Mouse (Mus musculus) liver, embryonic 14.5 days (tissue): ENCODE results near the gene Ltf. TPM values are rescaled to one million over a fixed set of nuclear protein-coding genes. Genes with fewer than 3 reads are reported as not detected.

Source experiments
- ATAC-seq: fragments of 200-750 bp; cut with Nextera tagmentation; 2 replicates; pipeline ENCODE4 v1.8.0; 2017; ENCODE audit warnings: moderate number of reproducible peaks, mild to moderate bottlenecking, moderate library complexity; ENCODE audit not compliant: insufficient read depth
- DNase-seq, 3 experiments: peaks; one replicate each; pipeline ENCODE4 v3.0.0-alpha.2; 2012 to 2013; ENCODE audit warnings: low read depth in 3 of 3, low spot score in 3 of 3
- H3K27ac ChIP-seq: fragments of 300-500 bp; sonication (generic); 2 replicates; pipeline ENCODE4 v1.5.1; 2014; ENCODE audit warnings: moderate library complexity, mild to moderate bottlenecking, control low read depth, inconsistent platforms
- H3K27me3 ChIP-seq: fragments of 300-500 bp; sonication (generic); 2 replicates; pipeline ENCODE4 v1.6.1; 2014; ENCODE audit warnings: mild to moderate bottlenecking, low read length, moderate library complexity; ENCODE audit not compliant: control insufficient read depth, insufficient read depth
- H3K36me3 ChIP-seq: fragments of 300-500 bp; sonication (generic); replicated peaks from 2 replicates; pipeline ENCODE4 v1.6.1; 2014; ENCODE audit warnings: low read depth; ENCODE audit not compliant: control insufficient read depth, insufficient read depth
- H3K4me1 ChIP-seq, 2 experiments: fragments of 200-500 bp in 1 of 2; fragments of 300-500 bp in 1 of 2; sonication (generic) in 1 of 2; replicated peaks; 2 replicates each; pipeline ENCODE4 v1.6.1; 2012 to 2014; ENCODE audit warnings: antibody characterized with exemption in 1 of 2, inconsistent platforms in 1 of 2, low read length in 1 of 2; ENCODE audit not compliant: control insufficient read depth in 2 of 2, insufficient read depth in 2 of 2
- H3K4me2 ChIP-seq: fragments of 300-500 bp; sonication (generic); 2 replicates; pipeline ENCODE4 v1.6.1; 2014; ENCODE audit warnings: low read depth, mild to moderate bottlenecking, control low read depth, moderate library complexity
- H3K4me3 ChIP-seq, 2 experiments: fragments of 200-500 bp in 1 of 2; fragments of 300-500 bp in 1 of 2; sonication (generic) in 1 of 2; 2 replicates each; pipeline ENCODE4 v1.5.1; 2012 to 2014; ENCODE audit warnings: low read depth in 2 of 2, low read length in 2 of 2, mild to moderate bottlenecking in 2 of 2, control low read depth in 1 of 2, inconsistent platforms in 1 of 2, moderate library complexity in 1 of 2; ENCODE audit not compliant: insufficient read depth in 1 of 2
- H3K9ac ChIP-seq: fragments of 300-500 bp; sonication (generic); replicated peaks from 2 replicates; pipeline ENCODE4 v1.6.1; 2014; ENCODE audit warnings: mild to moderate bottlenecking, control low read depth, moderate library complexity
- H3K9me3 ChIP-seq: fragments of 300-500 bp; sonication (generic); 2 replicates; pipeline ENCODE4 v1.6.1; 2016; ENCODE audit warnings: low read length, mixed read lengths; ENCODE audit not compliant: control insufficient read depth
- CTCF ChIP-seq: IDR thresholded peaks from 2 replicates; pipeline ENCODE4 v1.5.1; 2016; ENCODE audit warnings: antibody characterized with exemption, low read depth, control low read depth
- EP300 ChIP-seq: IDR thresholded peaks from 2 replicates; pipeline ENCODE4 v1.6.1; 2016; ENCODE audit warnings: antibody characterized with exemption, low read depth
- WGBS: fragments of 180-500 bp; shearing (Covaris S2); extraction: QIAGEN DNeasy Blood & Tissue Kit; methylation state at CpG from one replicate; pipeline ENCODE4 v1.1.7; 2014; ENCODE audit not compliant: insufficient replicate concordance; 5-methylcytosine and 5-hydroxymethylcytosine counted together
- polyA plus RNA-seq, 2 experiments: library from polyadenylated mRNA; depleted of rRNA in 1 of 2; stranded (reverse) in 1 of 2; unstranded in 1 of 2; fragments of >200 nt; fragmentation: Nextera tagmentation in 1 of 2; extraction: Ambion mirVana in 1 of 2; gene quantifications; 2 replicates each; pipeline versions ENCODE4 v1.2.1 to v1.2.3; 2012 to 2014

The Ltf gene
- polyA plus RNA-seq, 2 experiments, result 7.4 to 29.8 TPM

GRCm38 (mm10) chr9:111055800-111056518 is 36.9 kb downstream of the Ltf start:
- no peaks in the 10 kb centered on the region for H3K27me3 ChIP-seq
- TF ChIP-seq EP300 (no peak), CTCF (peak; percentile 30; the same call in 1 of the 2 replicates)
- H3K36me3 ChIP-seq, result peaks cover 13% of the 10 kb centered on the region
- peak overlapping the region; percentile 83 to 91 for H3K4me3 ChIP-seq
- peak overlapping the region; percentile 88 for H3K4me2 ChIP-seq
- peak overlapping the region; percentile 97 for H3K9ac ChIP-seq
- ATAC-seq (no peak), DNase-seq (peak in 1 of 3 experiments; percentile 24)
- no peaks in the 10 kb centered on the region for H3K9me3 ChIP-seq
- H3K4me1 ChIP-seq, result peaks cover 25 to 41% of the 10 kb centered on the region in 2 experiments
- WGBS, result 35% methylated on average over 29 of the region's 29 CpGs
- peak overlapping the region; percentile 99 for H3K27ac ChIP-seq

DNA sequence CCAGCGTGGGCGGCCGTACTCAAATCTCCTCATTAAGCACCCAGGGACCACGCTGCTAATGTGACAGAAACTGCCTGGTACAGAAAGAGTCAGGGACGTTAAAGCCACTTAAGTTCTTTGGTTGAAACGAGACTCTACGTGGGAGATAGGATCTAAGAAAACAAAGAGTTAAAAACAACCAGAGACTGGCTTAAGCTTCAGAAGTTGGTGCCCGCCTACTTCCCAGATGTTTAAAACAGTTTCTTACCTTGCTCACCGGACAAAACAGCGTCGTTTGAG is 37.4 kb downstream of the Ltf start:
- WGBS, result under 1% methylated on average over 11 of the region's 11 CpGs
- Histone ChIP-seq H3K36me3 (peaks cover 13% of the 10 kb centered on the region), H3K9me3 (no peaks in the 10 kb centered on the region), H3K4me1 (peaks cover 25 to 41% of the 10 kb centered on the region in 2 experiments), H3K9ac (peak overlapping the region; percentile 97), H3K27me3 (no peaks in the 10 kb centered on the region), H3K4me3 (peak overlapping the region; percentile 83 to 91), H3K4me2 (peak overlapping the region; percentile 88), H3K27ac (peak overlapping the region; percentile 99)
- no peak for TF ChIP-seq EP300
- no peak for TF ChIP-seq CTCF
- DNase-seq (no peak), ATAC-seq (no peak)

GRCm38 (mm10) chr9:111056798-111057543 is 37.9 kb downstream of the Ltf start, which contains the start of gene Ccrl2:
Ccrl2 (minus strand) TSS chr9:111057519.
- 2% methylated on average over 17 of the region's 17 CpGs for WGBS
- peaks cover 13% of the 10 kb centered on the region for H3K36me3 ChIP-seq
- H3K27ac ChIP-seq, result peak within 1 kb of the TSS; percentile 99
- H3K9me3 ChIP-seq, result no peaks in the 10 kb centered on the region
- H3K4me1 ChIP-seq, result peaks cover 25 to 41% of the 10 kb centered on the region in 2 experiments
- no peaks in the 10 kb centered on the region for H3K27me3 ChIP-seq
- TF ChIP-seq CTCF, result no peak; the same call in 1 of the 2 replicates
- TF ChIP-seq EP300, result peak; percentile 96
- ATAC-seq (peak; percentile 97), DNase-seq (peak; percentile 93 to 97 (median 95))
- peak within 1 kb of the TSS; percentile 88 for H3K4me2 ChIP-seq
- peak within 1 kb of the TSS; percentile 97 for H3K9ac ChIP-seq
- H3K4me3 ChIP-seq, result peak within 1 kb of the TSS; percentile 83 to 91

DNA sequence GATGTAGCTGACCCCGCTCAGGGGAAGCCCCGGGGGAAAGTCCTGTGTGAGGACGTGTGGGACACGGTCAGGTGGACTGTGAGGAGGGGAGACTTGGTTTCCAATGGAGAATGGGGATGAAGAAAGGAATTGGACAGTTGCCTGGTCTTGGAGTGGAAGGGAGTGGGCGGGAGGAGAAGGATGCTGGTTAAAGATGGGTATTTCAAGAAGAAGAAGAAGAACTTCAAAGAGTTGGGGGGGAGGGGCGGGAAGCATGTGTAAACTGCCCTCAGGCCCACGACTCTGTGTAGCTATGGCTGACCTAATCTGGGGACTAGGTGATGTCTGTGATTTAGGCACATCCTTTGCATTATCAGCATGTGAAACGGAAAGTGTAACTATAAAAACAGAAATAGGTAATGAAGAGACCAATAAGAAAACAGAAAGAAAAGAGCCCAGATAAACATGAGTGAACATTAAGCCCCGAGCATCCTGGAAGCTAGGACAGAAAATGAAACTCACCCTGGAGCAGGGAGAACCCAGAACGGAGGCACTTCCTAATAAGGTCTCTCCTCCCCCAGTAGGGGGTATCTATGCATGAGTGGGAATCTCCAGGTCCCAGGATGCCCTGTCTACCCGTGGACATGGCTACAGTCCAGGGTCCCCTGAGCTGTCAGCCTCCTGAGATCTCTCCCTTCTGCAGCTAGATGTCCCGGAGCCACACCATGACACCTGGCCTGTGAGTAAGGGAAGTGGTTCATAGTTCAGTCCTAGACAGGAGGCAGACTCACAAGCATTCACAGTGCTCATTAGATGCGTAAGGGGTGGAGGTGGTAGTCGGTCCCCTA is 38.7 kb downstream of the Ltf start:
- TF ChIP-seq CTCF, result no peak
- no peak for TF ChIP-seq EP300
- Histone ChIP-seq H3K27me3 (no peaks in the 10 kb centered on the region), H3K9me3 (no peaks in the 10 kb centered on the region), H3K4me1 (peaks cover 25 to 41% of the 10 kb centered on the region in 2 experiments), H3K4me2 (peak overlapping the region; percentile 88), H3K9ac (peak overlapping the region; percentile 97), H3K27ac (peak overlapping the region; percentile 99), H3K36me3 (peaks cover 13% of the 10 kb centered on the region), H3K4me3 (peak overlapping the region; percentile 83 to 91)
- WGBS, result 40% methylated on average over 14 of the region's 14 CpGs
- ATAC-seq (no peak; the same call in none of the 2 replicates), DNase-seq (peak in 1 of 3 experiments; percentile 19)
